Mouse (Mus musculus) forebrain, embryonic 14.5 days (tissue): ENCODE data around the gene Golga4. TPM values are rescaled to one million over a fixed set of nuclear protein-coding genes. Genes with fewer than 3 reads are reported as not detected.

ENCODE experiments used
- ATAC-seq: fragments of 200-750 bp; cut with Nextera tagmentation; 2 replicates; pipeline ENCODE4 v1.8.0; 2017; ENCODE audit warnings: mild to moderate bottlenecking, moderate library complexity
- DNase-seq: peaks from one replicate; pipeline ENCODE4 v3.0.0-alpha.2; 2015; ENCODE audit warnings: low spot score
- H3K27ac ChIP-seq: fragments of 300-500 bp; sonication (generic); 2 replicates; pipeline ENCODE4 v1.5.1; 2014; ENCODE audit warnings: low read depth, mild to moderate bottlenecking, control low read depth, low read length, moderate library complexity
- H3K27me3 ChIP-seq: fragments of 300-500 bp; sonication (generic); replicated peaks from 2 replicates; pipeline ENCODE4 v1.6.1; 2014; ENCODE audit warnings: low read length, control low read depth, mixed read lengths; ENCODE audit not compliant: control insufficient read depth, insufficient read depth
- H3K36me3 ChIP-seq: fragments of 300-500 bp; sonication (generic); 2 replicates; pipeline ENCODE4 v1.6.1; 2014; ENCODE audit warnings: low read length, control low read depth; ENCODE audit not compliant: control insufficient read depth, insufficient read depth
- H3K4me1 ChIP-seq: fragments of 300-500 bp; sonication (generic); 2 replicates; pipeline ENCODE4 v1.6.1; 2014; ENCODE audit warnings: antibody characterized with exemption, low read length, control low read depth; ENCODE audit not compliant: control insufficient read depth, insufficient read depth
- H3K4me2 ChIP-seq: fragments of 300-500 bp; sonication (generic); 2 replicates; pipeline ENCODE4 v1.6.1; 2014; ENCODE audit warnings: mild to moderate bottlenecking, control low read depth, low read length
- H3K4me3 ChIP-seq: fragments of 300-500 bp; sonication (generic); 2 replicates; pipeline ENCODE4 v1.5.1; 2014; ENCODE audit warnings: low read depth, low read length, control low read depth
- H3K9ac ChIP-seq: fragments of 300-500 bp; sonication (generic); 2 replicates; pipeline ENCODE4 v1.6.1; 2014; ENCODE audit warnings: mild to moderate bottlenecking, low read length, control low read depth, moderate library complexity
- H3K9me3 ChIP-seq: fragments of 300-500 bp; sonication (generic); replicated peaks from 2 replicates; pipeline ENCODE4 v1.6.1; 2016; ENCODE audit warnings: low read length, control low read depth, mixed read lengths; ENCODE audit not compliant: control insufficient read depth
- WGBS: fragments of 180-500 bp; shearing (Covaris S2); extraction: QIAGEN DNeasy Blood & Tissue Kit; methylation state at CpG from one replicate; pipeline ENCODE4 v1.1.7; 2014; 5-methylcytosine and 5-hydroxymethylcytosine counted together
- polyA plus RNA-seq: library from polyadenylated mRNA; unstranded; fragments of >200 nt; fragmentation: Nextera tagmentation; extraction: Ambion mirVana; gene quantifications from 2 replicates; pipeline ENCODE4 v1.2.1, GENCODE M21; 2014

Golga4 gene
- polyA plus RNA-seq, 1 experiment from 2014 or later, result 28.5 TPM

DNA sequence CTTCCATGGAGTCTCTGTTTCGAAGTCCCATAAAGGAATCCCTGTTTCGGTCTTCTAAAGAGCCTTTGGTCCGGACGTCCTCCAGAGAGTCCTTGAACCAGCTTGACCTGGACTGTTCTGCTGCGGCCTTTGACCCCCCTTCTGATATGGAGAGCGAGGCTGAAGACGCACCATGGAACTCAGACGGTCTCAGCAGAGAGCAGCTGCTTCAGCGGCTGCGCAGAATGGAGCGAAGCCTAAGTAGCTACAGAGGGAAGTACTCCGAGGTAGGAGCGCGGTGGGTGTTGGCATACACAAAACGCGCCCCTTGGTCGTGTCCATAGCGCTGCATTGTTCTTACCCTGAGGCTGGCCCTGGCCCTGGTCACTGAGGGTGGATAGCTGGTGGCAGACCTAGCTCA lies 21.0 kb downstream of the Golga4 start:
- peaks cover 76% of the 10 kb centered on the region for H3K36me3 ChIP-seq
- H3K4me1 ChIP-seq, result no peaks in the 10 kb centered on the region
- ATAC-seq (no peak), DNase-seq (no peak)
- H3K4me2 ChIP-seq, result no peak overlapping the region
- no peak overlapping the region for H3K9ac ChIP-seq
- H3K4me3 ChIP-seq, result no peak overlapping the region
- 94% methylated on average over 18 of the region's 18 CpGs for WGBS
- no peak overlapping the region for H3K27ac ChIP-seq
- H3K9me3 ChIP-seq, result no peaks in the 10 kb centered on the region
- no peaks in the 10 kb centered on the region for H3K27me3 ChIP-seq

DNA sequence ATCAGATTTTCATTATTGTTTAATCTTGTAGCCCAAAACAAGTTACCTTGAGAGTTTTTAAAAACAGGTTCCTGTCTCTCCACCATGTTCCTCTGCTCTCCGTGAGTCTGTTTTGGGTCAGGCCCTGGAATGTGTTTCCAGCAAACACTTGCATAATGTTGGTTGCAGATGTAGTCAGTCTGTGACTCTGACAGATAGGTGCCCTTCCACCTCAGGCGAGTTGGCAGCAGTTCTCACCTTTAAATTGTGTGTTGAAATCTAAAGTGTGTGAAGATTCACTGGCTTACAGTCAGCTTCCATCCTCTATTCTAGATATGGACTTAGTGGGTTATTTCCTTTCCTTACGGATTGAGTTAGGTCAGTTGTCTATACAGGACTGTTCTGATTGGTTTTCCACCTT lies 23.7 kb downstream of the Golga4 start:
- ATAC-seq (no peak), DNase-seq (no peak)
- no peaks in the 10 kb centered on the region for H3K9me3 ChIP-seq
- 87% methylated on average over 3 of the region's 3 CpGs for WGBS
- no peak overlapping the region for H3K4me3 ChIP-seq
- H3K9ac ChIP-seq, result no peak overlapping the region
- H3K27ac ChIP-seq, result no peak overlapping the region
- peaks cover 85% of the 10 kb centered on the region for H3K36me3 ChIP-seq
- H3K4me1 ChIP-seq, result no peaks in the 10 kb centered on the region
- no peak overlapping the region for H3K4me2 ChIP-seq
- no peaks in the 10 kb centered on the region for H3K27me3 ChIP-seq

DNA sequence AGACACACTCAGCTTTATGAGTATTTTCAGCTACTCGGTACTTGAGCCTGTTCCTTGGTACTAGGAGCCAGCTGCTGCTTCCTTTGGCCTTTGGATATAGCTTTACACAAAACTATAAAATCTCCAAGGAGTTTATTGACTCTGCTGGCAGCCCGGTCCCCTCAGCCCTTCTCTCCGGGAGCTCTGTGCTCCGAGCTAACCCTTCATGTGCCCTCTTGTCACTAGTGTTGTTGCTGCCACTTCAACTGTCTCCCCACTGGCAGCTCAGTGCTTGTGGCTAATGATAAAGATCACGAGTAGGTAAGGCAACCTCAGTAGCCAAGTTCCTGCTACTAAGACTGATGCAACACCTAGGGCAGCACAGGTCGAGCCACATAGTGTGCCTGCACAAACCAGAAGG lies 24.6 kb downstream of the Golga4 start:
- Histone ChIP-seq H3K4me3 (no peak overlapping the region), H3K27ac (no peak overlapping the region), H3K4me2 (no peak overlapping the region), H3K36me3 (peaks cover 88% of the 10 kb centered on the region), H3K27me3 (no peaks in the 10 kb centered on the region), H3K4me1 (no peaks in the 10 kb centered on the region), H3K9ac (no peak overlapping the region), H3K9me3 (no peaks in the 10 kb centered on the region)
- no peak for ATAC-seq
- no peak for DNase-seq
- 94% methylated on average over 6 of the region's 6 CpGs for WGBS

DNA sequence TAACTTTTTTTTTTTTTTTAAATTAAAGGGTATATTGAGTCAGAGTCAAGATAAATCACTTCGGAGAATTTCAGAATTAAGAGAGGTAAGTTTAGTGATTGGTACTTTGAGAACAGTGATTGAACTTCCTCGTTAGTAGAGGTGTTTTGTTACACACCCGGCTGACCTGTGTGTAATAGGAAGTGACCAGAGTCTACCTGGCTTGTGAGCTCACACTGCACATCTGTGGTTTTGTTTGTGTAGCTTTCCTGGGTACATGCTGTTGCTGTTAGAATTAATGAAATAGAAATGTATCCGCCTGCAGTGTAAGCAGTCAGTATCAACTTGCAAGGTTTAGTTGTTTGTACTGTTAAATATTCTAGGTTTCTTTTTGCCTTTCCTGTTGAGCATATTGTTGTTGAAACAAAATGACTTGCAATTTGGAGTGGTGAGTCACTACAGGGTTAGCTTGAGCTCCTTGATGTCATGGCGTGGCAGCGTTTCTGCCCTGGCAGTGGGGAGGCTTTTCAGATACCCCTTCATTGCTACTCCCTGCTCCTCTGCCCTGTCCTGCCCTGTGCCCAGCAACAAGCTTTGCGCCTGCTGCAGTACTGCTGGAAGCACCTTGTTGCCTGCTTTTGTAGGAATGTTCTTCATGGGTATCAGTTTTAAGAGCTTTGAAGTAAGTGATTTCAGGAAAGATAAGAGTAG lies 26.6 kb downstream of the Golga4 start:
- H3K4me3 ChIP-seq, result no peak overlapping the region
- no peaks in the 10 kb centered on the region for H3K4me1 ChIP-seq
- H3K36me3 ChIP-seq, result peaks cover 88% of the 10 kb centered on the region
- H3K4me2 ChIP-seq, result no peak overlapping the region
- H3K9me3 ChIP-seq, result no peaks in the 10 kb centered on the region
- DNase-seq (no peak), ATAC-seq (no peak)
- WGBS, result 89% methylated on average over 7 of the region's 7 CpGs
- H3K9ac ChIP-seq, result no peak overlapping the region
- no peaks in the 10 kb centered on the region for H3K27me3 ChIP-seq
- H3K27ac ChIP-seq, result no peak overlapping the region

DNA sequence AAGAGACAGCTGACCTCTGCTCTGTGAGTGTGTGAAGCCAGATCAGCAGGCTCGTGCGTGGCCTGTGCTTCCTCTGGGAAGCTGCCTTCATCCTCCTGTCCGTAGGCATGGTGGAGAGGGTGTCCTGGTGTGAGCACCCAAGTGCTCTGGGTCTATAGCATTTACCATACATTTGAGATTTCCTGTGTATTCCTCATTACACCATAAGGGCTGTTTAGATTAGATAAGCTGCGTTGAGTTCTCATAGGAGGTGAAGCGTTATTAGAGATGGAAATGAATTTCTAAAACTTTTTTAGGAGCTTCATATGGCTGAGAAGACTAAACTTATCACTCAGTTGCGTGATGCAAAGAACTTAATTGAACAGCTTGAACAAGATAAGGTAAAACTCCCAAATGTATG lies 30.9 kb downstream of the Golga4 start:
- H3K36me3 ChIP-seq, result peaks cover 88% of the 10 kb centered on the region
- no peaks in the 10 kb centered on the region for H3K27me3 ChIP-seq
- H3K4me1 ChIP-seq, result no peaks in the 10 kb centered on the region
- DNase-seq, result no peak
- WGBS, result 94% methylated on average over 6 of the region's 6 CpGs
- H3K9me3 ChIP-seq, result no peaks in the 10 kb centered on the region
- no peak overlapping the region for H3K9ac ChIP-seq
- no peak overlapping the region for H3K4me2 ChIP-seq
- H3K27ac ChIP-seq, result no peak overlapping the region
- no peak overlapping the region for H3K4me3 ChIP-seq
- no peak for ATAC-seq

GRCm38 (mm10) chr9:118537463-118538339 lies 31.6 kb downstream of the Golga4 start:
- WGBS, result 87% methylated on average over 9 of the region's 9 CpGs
- Histone ChIP-seq H3K4me1 (no peaks in the 10 kb centered on the region), H3K9ac (no peak overlapping the region), H3K36me3 (peaks cover 88% of the 10 kb centered on the region), H3K27ac (no peak overlapping the region), H3K9me3 (no peaks in the 10 kb centered on the region), H3K27me3 (no peaks in the 10 kb centered on the region), H3K4me3 (no peak overlapping the region), H3K4me2 (no peak overlapping the region)
- no peak for ATAC-seq
- DNase-seq, result no peak

GRCm38 (mm10) chr9:118541851-118542250 lies 35.8 kb downstream of the Golga4 start:
- no peaks in the 10 kb centered on the region for H3K27me3 ChIP-seq
- H3K9ac ChIP-seq, result no peak overlapping the region
- H3K9me3 ChIP-seq, result no peaks in the 10 kb centered on the region
- no peak for DNase-seq
- H3K4me2 ChIP-seq, result no peak overlapping the region
- no peak overlapping the region for H3K4me3 ChIP-seq
- H3K27ac ChIP-seq, result no peak overlapping the region
- 92% methylated on average over 8 of the region's 8 CpGs for WGBS
- peaks cover 65% of the 10 kb centered on the region for H3K36me3 ChIP-seq
- no peak for ATAC-seq
- H3K4me1 ChIP-seq, result no peaks in the 10 kb centered on the region

- Histone ChIP-seq H3K4me1 (no peaks in the 10 kb centered on the region), H3K27me3 (no peaks in the 10 kb centered on the region), H3K27ac (no peak overlapping the region), H3K36me3 (peaks cover 54% of the 10 kb centered on the region), H3K4me2 (no peak overlapping the region), H3K4me3 (no peak overlapping the region), H3K9me3 (no peaks in the 10 kb centered on the region), H3K9ac (no peak overlapping the region)
- 55% methylated on average over 6 of the region's 6 CpGs for WGBS
- DNase-seq (no peak), ATAC-seq (no peak)
Measured at GRCm38 (mm10) chr9:118545146-118545545, 39.1 kb downstream of the Golga4 start.

- no peak overlapping the region for H3K4me3 ChIP-seq
- no peak overlapping the region for H3K9ac ChIP-seq
- peaks cover 62% of the 10 kb centered on the region for H3K36me3 ChIP-seq
- H3K4me2 ChIP-seq, result no peak overlapping the region
- ATAC-seq (no peak), DNase-seq (no peak)
- H3K4me1 ChIP-seq, result no peaks in the 10 kb centered on the region
- no peaks in the 10 kb centered on the region for H3K27me3 ChIP-seq
- H3K9me3 ChIP-seq, result no peaks in the 10 kb centered on the region
- no peak overlapping the region for H3K27ac ChIP-seq
- WGBS, result 98% methylated on average over 12 of the region's 12 CpGs
Measured at GRCm38 (mm10) chr9:118548651-118549050, 42.6 kb downstream of the Golga4 start.
